Mouse (Mus musculus) olfactory bulb, adult 2 months (tissue): ENCODE measurements around the gene Tbl1x.

Experiments used
- CTCF ChIP-seq: fragments of 200-500 bp; IDR thresholded peaks from 2 replicates; pipeline ENCODE4 v1.5.1; 2012; ENCODE audit warnings: low read depth, mild to moderate bottlenecking, low read length, moderate library complexity; ENCODE audit not compliant: insufficient read depth
- POLR2A ChIP-seq: fragments of 200-500 bp; IDR thresholded peaks from 2 replicates; pipeline ENCODE4 v1.6.1; 2012; ENCODE audit warnings: mild to moderate bottlenecking, low read depth, low read length, moderate library complexity; ENCODE audit not compliant: insufficient read depth

GRCm38 (mm10) chrX:77548951-77549350 lies 38.1 kb downstream of the Tbl1x start:
- TF ChIP-seq CTCF: no peak
- TF ChIP-seq POLR2A: no peak
